Mouse (Mus musculus) hindbrain, embryonic 10.5 days (tissue): ENCODE data around the gene Zmiz1. TPM values are rescaled to one million over a fixed set of nuclear protein-coding genes. Genes with fewer than 3 reads are reported as not detected.

Source experiments
- DNase-seq: peaks from one replicate; pipeline ENCODE4 v3.0.0-alpha.2; 2017; ENCODE audit warnings: low spot score
- H3K27ac ChIP-seq: fragments of 300-500 bp; sonication (generic); 2 replicates; pipeline ENCODE4 v1.5.1; 2016; ENCODE audit warnings: mild to moderate bottlenecking, moderate library complexity
- H3K27me3 ChIP-seq: fragments of 300-500 bp; sonication (generic); 2 replicates; pipeline ENCODE4 v1.6.1; 2016; ENCODE audit warnings: mild to moderate bottlenecking; ENCODE audit not compliant: poor library complexity, insufficient read depth, severe bottlenecking
- H3K36me3 ChIP-seq: fragments of 300-500 bp; sonication (generic); 2 replicates; pipeline ENCODE4 v1.6.1; 2016; ENCODE audit warnings: mild to moderate bottlenecking, moderate library complexity
- H3K4me1 ChIP-seq: fragments of 300-500 bp; sonication (generic); replicated peaks from 2 replicates; pipeline ENCODE4 v1.6.1; 2016; ENCODE audit warnings: mild to moderate bottlenecking
- H3K4me3 ChIP-seq: fragments of 300-500 bp; sonication (generic); 2 replicates; pipeline ENCODE4 v1.5.1; 2016; ENCODE audit warnings: mild to moderate bottlenecking, moderate library complexity
- H3K9me3 ChIP-seq: fragments of 300-500 bp; sonication (generic); 2 replicates; pipeline ENCODE4 v1.6.1; 2016; ENCODE audit warnings: mild to moderate bottlenecking, moderate library complexity
- WGBS: fragments of 180-500 bp; shearing (Covaris S2); methylation state at CpG from one replicate; pipeline ENCODE4 v1.1.7; 2016; 5-methylcytosine and 5-hydroxymethylcytosine counted together
- polyA plus RNA-seq: library from polyadenylated mRNA; unstranded; fragments of >200 nt; fragmentation: Nextera tagmentation; extraction: Ambion mirVana; gene quantifications from 2 replicates; pipeline ENCODE4 v1.2.1, GENCODE M21; 2016

Gene Zmiz1
- polyA plus RNA-seq, 1 experiment from 2014 or later = 60.1 TPM

- no peaks in the 10 kb centered on the region for H3K36me3 ChIP-seq
- DNase-seq = no peak
- peaks cover 78% of the 10 kb centered on the region for H3K4me1 ChIP-seq
- H3K27me3 ChIP-seq = peaks cover 15% of the 10 kb centered on the region
- under 1% methylated on average over 69 of the region's 69 CpGs for whole genome bisulfite sequencing
- peak overlapping the region; percentile 97 for H3K4me3 ChIP-seq
- H3K9me3 ChIP-seq = no peaks in the 10 kb centered on the region
- H3K27ac ChIP-seq = peak overlapping the region; percentile 98
Measured at GRCm38 (mm10) chr14:25459394-25459997, 511 bp downstream of the Zmiz1 start.

- peaks cover 82% of the 10 kb centered on the region for H3K4me1 ChIP-seq
- H3K9me3 ChIP-seq = no peaks in the 10 kb centered on the region
- no peaks in the 10 kb centered on the region for H3K36me3 ChIP-seq
- H3K4me3 ChIP-seq = peak overlapping the region; percentile 97
- peak overlapping the region; percentile 98 for H3K27ac ChIP-seq
- H3K27me3 ChIP-seq = peaks cover 9% of the 10 kb centered on the region
- peak; percentile 60 for DNase-seq
- WGBS = under 1% methylated on average over 63 of the region's 63 CpGs
Measured at GRCm38 (mm10) chr14:25459998-25460800, 1.2 kb downstream of the Zmiz1 start.

DNA sequence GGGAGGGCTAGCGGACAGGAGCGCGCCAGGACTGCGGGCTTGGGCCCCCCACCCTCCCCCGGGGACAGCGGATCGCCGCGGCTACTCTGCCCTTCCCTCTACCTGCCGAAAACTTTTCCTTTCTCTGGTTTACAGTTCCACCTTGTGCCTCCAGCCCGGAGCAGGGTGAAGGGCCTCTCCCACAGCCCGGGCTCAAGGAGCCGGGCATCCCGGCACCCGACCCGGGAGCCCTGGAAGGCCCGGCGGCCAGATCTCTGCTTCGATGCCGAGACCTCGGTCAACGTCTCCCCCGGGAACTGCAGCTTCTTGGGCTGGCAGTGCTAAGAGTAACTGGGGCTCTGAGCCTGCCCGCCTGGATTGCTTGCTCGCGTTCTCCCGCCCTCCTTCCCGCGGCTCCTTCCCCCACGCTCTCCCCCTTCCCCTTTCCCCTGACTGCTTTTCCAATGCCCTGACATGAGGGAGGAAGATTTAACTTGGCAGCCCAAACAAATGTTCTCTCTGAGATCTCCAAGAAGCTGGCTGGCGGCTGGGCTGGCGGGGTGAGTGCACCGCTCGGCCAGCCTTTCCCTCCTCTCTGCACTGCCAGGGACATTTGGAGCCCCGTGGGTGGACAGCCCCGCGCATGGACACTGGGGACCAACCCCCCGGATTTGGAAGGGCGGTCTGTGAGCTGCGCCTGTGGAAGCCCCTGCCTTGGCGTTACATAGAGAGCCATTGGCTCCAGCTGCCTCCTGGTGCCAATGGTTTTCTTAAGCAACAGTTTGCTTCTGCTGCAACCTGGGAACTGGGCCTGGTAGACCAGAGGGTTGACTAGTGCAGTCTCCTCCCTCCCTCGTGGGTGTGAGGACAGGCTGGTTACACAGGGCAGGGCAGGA, 2.1 kb downstream of the Zmiz1 start:
- H3K36me3 ChIP-seq = no peaks in the 10 kb centered on the region
- peak overlapping the region; percentile 98 for H3K27ac ChIP-seq
- H3K4me3 ChIP-seq = peak overlapping the region; percentile 97
- H3K4me1 ChIP-seq = peaks cover 82% of the 10 kb centered on the region
- no peaks in the 10 kb centered on the region for H3K9me3 ChIP-seq
- under 1% methylated on average over 42 of the region's 42 CpGs for WGBS
- peaks cover under 1% of the 10 kb centered on the region; the same call in 1 of the 2 replicates for H3K27me3 ChIP-seq
- peak; percentile 69 for DNase-seq

- WGBS = 1% methylated on average over 12 of the region's 12 CpGs
- Histone ChIP-seq H3K27me3 (no peaks in the 10 kb centered on the region), H3K4me1 (peaks cover 82% of the 10 kb centered on the region), H3K27ac (peak overlapping the region; percentile 98), H3K36me3 (no peaks in the 10 kb centered on the region), H3K4me3 (peak overlapping the region; percentile 97), H3K9me3 (no peaks in the 10 kb centered on the region)
- DNase-seq = peak; percentile 64
Measured at GRCm38 (mm10) chr14:25461676-25462385, 2.8 kb downstream of the Zmiz1 start.

DNA sequence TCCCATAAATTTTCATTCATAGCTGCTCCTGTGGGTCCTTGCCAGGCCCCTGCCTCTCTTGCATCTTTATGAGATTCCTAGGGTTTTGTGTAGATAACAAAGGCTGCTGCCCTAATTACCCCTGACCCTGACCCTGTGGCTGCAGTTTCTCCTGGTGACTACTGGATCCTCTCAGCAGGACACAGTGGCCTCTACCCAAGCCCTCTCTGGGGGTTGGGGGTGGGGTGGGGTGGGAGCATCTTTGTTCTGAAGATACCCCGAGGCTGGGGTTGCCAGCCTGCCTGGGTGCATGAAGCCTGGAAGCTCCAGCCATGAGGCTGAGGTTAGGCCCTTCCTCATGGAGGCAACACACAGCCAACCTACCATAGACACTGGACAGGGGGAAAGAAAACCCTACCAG, 4.0 kb downstream of the Zmiz1 start:
- Histone ChIP-seq H3K27me3 (no peaks in the 10 kb centered on the region), H3K4me3 (peak overlapping the region; percentile 97), H3K9me3 (no peaks in the 10 kb centered on the region), H3K27ac (peak overlapping the region; percentile 98), H3K36me3 (no peaks in the 10 kb centered on the region), H3K4me1 (peaks cover 82% of the 10 kb centered on the region)
- WGBS = 0% methylated on average over 1 of the region's 1 CpGs
- DNase-seq = peak; percentile 63

DNA sequence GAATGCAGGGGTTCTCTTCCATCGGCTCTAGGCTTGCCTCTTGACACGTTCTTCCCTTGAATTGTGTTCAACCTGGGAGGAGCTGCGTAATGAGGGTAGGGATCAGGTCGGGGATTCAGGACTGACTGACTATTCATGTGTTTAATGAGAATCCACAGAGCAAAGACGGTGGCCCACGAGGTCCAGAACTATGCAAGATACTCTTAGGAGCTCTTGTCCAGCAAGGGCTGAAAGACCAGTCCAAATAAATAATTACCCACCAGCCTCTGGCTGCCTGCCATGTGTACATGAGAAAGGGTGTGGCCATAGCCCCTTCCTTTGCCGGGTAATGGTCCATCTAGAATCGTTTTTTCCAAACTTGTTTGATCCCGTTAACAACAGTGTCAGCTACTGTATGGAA, 4.9 kb downstream of the Zmiz1 start:
- 66% methylated on average over 9 of the region's 9 CpGs for WGBS
- no peaks in the 10 kb centered on the region for H3K27me3 ChIP-seq
- H3K9me3 ChIP-seq = no peaks in the 10 kb centered on the region
- no peak for DNase-seq
- no peak overlapping the region for H3K4me3 ChIP-seq
- peaks cover 83% of the 10 kb centered on the region for H3K4me1 ChIP-seq
- peak overlapping the region; percentile 98 for H3K27ac ChIP-seq
- no peaks in the 10 kb centered on the region for H3K36me3 ChIP-seq

DNA sequence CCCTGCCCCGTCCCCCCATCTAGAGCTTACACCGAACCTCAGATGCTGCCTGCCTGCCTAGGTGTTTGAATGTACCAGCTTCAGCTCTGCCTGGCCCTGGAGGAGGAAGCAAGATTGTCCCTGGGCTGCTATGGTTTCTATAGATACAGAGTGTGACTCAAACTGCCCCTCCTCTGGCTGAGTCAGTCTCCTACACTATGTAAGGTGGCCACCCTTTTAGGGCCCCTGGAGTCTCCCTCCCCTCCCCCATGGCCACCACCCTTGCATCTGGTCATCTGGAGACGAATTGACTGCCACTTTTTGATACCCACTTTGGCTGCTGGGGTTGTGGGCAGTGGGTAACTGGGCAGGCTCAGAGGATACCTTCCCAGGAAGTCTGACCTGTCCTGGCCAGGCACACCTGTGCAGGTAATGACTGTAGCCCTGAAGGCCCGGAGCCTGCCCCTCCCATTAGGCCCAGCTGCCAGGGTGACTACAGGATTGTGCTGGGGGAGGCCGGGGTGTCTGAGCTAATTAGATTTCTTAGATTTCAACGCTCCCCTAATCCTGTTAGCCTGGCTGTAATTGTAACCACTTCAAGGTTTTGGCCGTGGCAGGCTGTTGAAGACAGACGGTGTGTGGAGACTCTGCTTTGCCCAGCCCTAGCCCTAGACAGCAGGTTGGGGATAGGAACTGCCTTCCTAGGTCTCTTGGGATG, 5.8 kb downstream of the Zmiz1 start:
- 51% methylated on average over 8 of the region's 8 CpGs for WGBS
- Histone ChIP-seq H3K36me3 (no peaks in the 10 kb centered on the region), H3K4me1 (peaks cover 92% of the 10 kb centered on the region), H3K27ac (peak overlapping the region; percentile 57), H3K27me3 (no peaks in the 10 kb centered on the region), H3K9me3 (no peaks in the 10 kb centered on the region), H3K4me3 (0 out of 2 replicates have a peak overlapping the region, but pooled peaks have one; percentile 11)
- no peak for DNase-seq

DNA sequence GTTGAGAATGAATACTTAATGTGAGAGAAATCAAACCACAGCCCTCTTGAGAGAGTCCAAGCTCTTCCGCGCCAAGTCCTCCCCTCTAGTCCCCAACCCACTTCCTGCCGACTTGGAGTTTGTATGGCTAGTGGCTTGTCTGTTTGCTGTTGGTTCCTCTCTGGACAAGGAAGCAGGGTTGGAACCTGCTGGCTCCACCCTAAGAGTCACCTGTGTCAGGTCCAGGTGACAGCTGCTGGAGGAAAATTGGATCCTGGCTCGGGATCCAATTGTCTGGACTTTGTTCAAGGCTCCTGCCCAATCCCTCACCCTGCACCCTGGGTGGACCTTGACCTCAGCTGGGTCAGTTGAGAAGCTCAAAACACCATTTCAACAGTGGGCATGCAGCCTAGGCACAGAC, 7.4 kb downstream of the Zmiz1 start:
- peaks cover 100% of the 10 kb centered on the region for H3K4me1 ChIP-seq
- no peaks in the 10 kb centered on the region for H3K36me3 ChIP-seq
- no peaks in the 10 kb centered on the region for H3K9me3 ChIP-seq
- H3K27me3 ChIP-seq = no peaks in the 10 kb centered on the region
- DNase-seq = no peak
- H3K4me3 ChIP-seq = no peak overlapping the region
- WGBS = 82% methylated on average over 4 of the region's 4 CpGs
- peak overlapping the region; percentile 59; the same call in 1 of the 2 replicates for H3K27ac ChIP-seq

GRCm38 (mm10) chr14:25467911-25468668, 9.1 kb downstream of the Zmiz1 start:
- DNase-seq = no peak
- WGBS = 87% methylated on average over 10 of the region's 10 CpGs
- Histone ChIP-seq H3K27ac (0 out of 2 replicates have a peak overlapping the region, but pooled peaks have one; percentile 16), H3K9me3 (no peaks in the 10 kb centered on the region), H3K36me3 (no peaks in the 10 kb centered on the region), H3K27me3 (no peaks in the 10 kb centered on the region), H3K4me1 (peaks cover 100% of the 10 kb centered on the region), H3K4me3 (no peak overlapping the region)

GRCm38 (mm10) chr14:25468891-25469529, 10.0 kb downstream of the Zmiz1 start:
- H3K4me1 ChIP-seq = peaks cover 100% of the 10 kb centered on the region
- peak overlapping the region; percentile 17; the same call in 1 of the 2 replicates for H3K27ac ChIP-seq
- H3K27me3 ChIP-seq = no peaks in the 10 kb centered on the region
- WGBS = 72% methylated on average over 7 of the region's 7 CpGs
- DNase-seq = no peak
- no peak overlapping the region for H3K4me3 ChIP-seq
- no peaks in the 10 kb centered on the region for H3K9me3 ChIP-seq
- 0 out of 2 replicates have a peak, but pooled peaks cover under 1% of the 10 kb centered on the region for H3K36me3 ChIP-seq
